Mouse (Mus musculus): ENCODE results near the gene Ubald1. TPM values are rescaled to one million over a fixed set of nuclear protein-coding genes. Genes with fewer than 3 reads are reported as not detected.
A peak's percentile ranks its signal among the peaks of the same experiment; 100 is the strongest.

The Ubald1 gene
- total and polyA plus RNA-seq, 2 experiments from 2014 or later = 37.6 to 66.6 TPM

GRCm38 (mm10) chr16:4839552-4839951 is 40.6 kb downstream of the Ubald1 start:
- Histone ChIP-seq H3K4me2 (ENCODE audit: low read depth, low read length) (no peak overlapping the region), H3K36me3 (ENCODE audit: insufficient read depth, low read length) (no peaks in the 10 kb centered on the region), H3K4me1 (ENCODE audit: insufficient read depth, low read length) (no peaks in the 10 kb centered on the region), H3K9ac (replicated peaks; ENCODE audit: low read length) (no peak overlapping the region), H3K4me3 (ENCODE audit: low read length) (no peak overlapping the region), H3K27ac (no peak overlapping the region), H3K27me3 (ENCODE audit: insufficient read depth, low read length) (no peaks in the 10 kb centered on the region), H3K9me3 (ENCODE audit: low read length) (no peaks in the 10 kb centered on the region)
- no peak for DNase-seq (ENCODE audit: low spot score)
- 77% methylated on average over 3 of the region's 3 CpGs for WGBS
- TF ChIP-seq CTCF (IDR thresholded peaks at IDR 0.05; ENCODE audit: low read depth) = no peak
- ATAC-seq = no peak

- Histone ChIP-seq H3K27ac (no peak overlapping the region), H3K27me3 (ENCODE audit: insufficient read depth, low read length) (no peaks in the 10 kb centered on the region), H3K9ac (replicated peaks; ENCODE audit: low read length) (no peak overlapping the region), H3K4me3 (ENCODE audit: low read length) (no peak overlapping the region), H3K36me3 (ENCODE audit: insufficient read depth, low read length) (no peaks in the 10 kb centered on the region), H3K4me1 (ENCODE audit: insufficient read depth, low read length) (no peaks in the 10 kb centered on the region), H3K4me2 (ENCODE audit: low read depth, low read length) (no peak overlapping the region), H3K9me3 (ENCODE audit: low read length) (no peaks in the 10 kb centered on the region)
- no peak for ATAC-seq
- no peak for DNase-seq (ENCODE audit: low spot score)
- 87% methylated on average over 3 of the region's 3 CpGs for WGBS
- TF ChIP-seq CTCF (IDR thresholded peaks at IDR 0.05; ENCODE audit: low read depth) = no peak
These were observed 42.5 kb downstream of the Ubald1 start for GRCm38 (mm10) chr16:4837631-4838030.

- Histone ChIP-seq H3K36me3 (ENCODE audit: insufficient read depth, low read length) (no peaks in the 10 kb centered on the region), H3K4me2 (ENCODE audit: low read depth, low read length) (no peak within 1 kb of the TSS), H3K9me3 (ENCODE audit: low read length) (no peaks in the 10 kb centered on the region), H3K27ac (no peak within 1 kb of the TSS), H3K9ac (replicated peaks; ENCODE audit: low read length) (no peak within 1 kb of the TSS), H3K4me1 (ENCODE audit: insufficient read depth, low read length) (no peaks in the 10 kb centered on the region), H3K4me3 (ENCODE audit: low read length) (no peak within 1 kb of the TSS), H3K27me3 (ENCODE audit: insufficient read depth, low read length) (no peaks in the 10 kb centered on the region)
- ATAC-seq = no peak
- DNase-seq (ENCODE audit: low spot score) = no peak
- no peak for TF ChIP-seq CTCF (IDR thresholded peaks at IDR 0.05; ENCODE audit: low read depth)
- 89% methylated on average over 3 of the region's 3 CpGs for WGBS
These were observed 44.9 kb downstream of the Ubald1 start, which contains the start of gene 4930562C15Rik for GRCm38 (mm10) chr16:4835191-4835590. Gene 4930562C15Rik (plus strand): TSS chr16:4835416.

- no peaks in the 10 kb centered on the region for H3K36me3 ChIP-seq (ENCODE audit: insufficient read depth, low read length)
- WGBS = 85% methylated on average over 2 of the region's 2 CpGs
- DNase-seq (ENCODE audit: low spot score) (no peak), ATAC-seq (no peak)
- H3K4me1 ChIP-seq (ENCODE audit: insufficient read depth, low read length) = no peaks in the 10 kb centered on the region
- H3K27ac ChIP-seq = no peak overlapping the region
- H3K9ac ChIP-seq (replicated peaks; ENCODE audit: low read length) = no peak overlapping the region
- H3K9me3 ChIP-seq (ENCODE audit: low read length) = no peaks in the 10 kb centered on the region
- no peak overlapping the region for H3K4me3 ChIP-seq (ENCODE audit: low read length)
- TF ChIP-seq CTCF (IDR thresholded peaks at IDR 0.05; ENCODE audit: low read depth) = no peak
- H3K4me2 ChIP-seq (ENCODE audit: low read depth, low read length) = no peak overlapping the region
- H3K27me3 ChIP-seq (ENCODE audit: insufficient read depth, low read length) = no peaks in the 10 kb centered on the region
These were observed 46.3 kb downstream of the Ubald1 start for GRCm38 (mm10) chr16:4833858-4834257.

GRCm38 (mm10) chr16:4831650-4832419 is 48.3 kb downstream of the Ubald1 start:
- Histone ChIP-seq H3K36me3 (ENCODE audit: insufficient read depth, low read length) (no peaks in the 10 kb centered on the region), H3K9me3 (ENCODE audit: low read length) (no peaks in the 10 kb centered on the region), H3K4me2 (ENCODE audit: low read depth, low read length) (no peak overlapping the region), H3K9ac (replicated peaks; ENCODE audit: low read length) (no peak overlapping the region), H3K4me1 (ENCODE audit: insufficient read depth, low read length) (no peaks in the 10 kb centered on the region), H3K4me3 (ENCODE audit: low read length) (no peak overlapping the region), H3K27me3 (ENCODE audit: insufficient read depth, low read length) (no peaks in the 10 kb centered on the region), H3K27ac (no peak overlapping the region)
- WGBS = 73% methylated on average over 15 of the region's 15 CpGs
- peak; percentile 17 for DNase-seq (ENCODE audit: low spot score)
- no peak for ATAC-seq
- TF ChIP-seq CTCF (IDR thresholded peaks at IDR 0.05; ENCODE audit: low read depth) = no peak

GRCm38 (mm10) chr16:4829271-4829900 is 50.7 kb downstream of the Ubald1 start:
- no peaks in the 10 kb centered on the region for H3K27me3 ChIP-seq (ENCODE audit: insufficient read depth, low read length)
- no peak overlapping the region for H3K9ac ChIP-seq (replicated peaks; ENCODE audit: low read length)
- no peak overlapping the region for H3K27ac ChIP-seq
- no peak for ATAC-seq
- no peaks in the 10 kb centered on the region for H3K9me3 ChIP-seq (ENCODE audit: low read length)
- no peak overlapping the region for H3K4me2 ChIP-seq (ENCODE audit: low read depth, low read length)
- no peaks in the 10 kb centered on the region for H3K36me3 ChIP-seq (ENCODE audit: insufficient read depth, low read length)
- 83% methylated on average over 6 of the region's 6 CpGs for WGBS
- no peak for DNase-seq (ENCODE audit: low spot score)
- H3K4me1 ChIP-seq (ENCODE audit: insufficient read depth, low read length) = no peaks in the 10 kb centered on the region
- no peak for TF ChIP-seq CTCF (IDR thresholded peaks at IDR 0.05; ENCODE audit: low read depth)
- no peak overlapping the region for H3K4me3 ChIP-seq (ENCODE audit: low read length)

- H3K4me3 ChIP-seq (ENCODE audit: low read length) = no peak overlapping the region
- no peaks in the 10 kb centered on the region for H3K27me3 ChIP-seq (ENCODE audit: insufficient read depth, low read length)
- no peak for ATAC-seq
- no peak overlapping the region for H3K27ac ChIP-seq
- no peaks in the 10 kb centered on the region for H3K36me3 ChIP-seq (ENCODE audit: insufficient read depth, low read length)
- no peak for TF ChIP-seq CTCF (IDR thresholded peaks at IDR 0.05; ENCODE audit: low read depth)
- H3K9me3 ChIP-seq (ENCODE audit: low read length) = no peaks in the 10 kb centered on the region
- no peak for DNase-seq (ENCODE audit: low spot score)
- H3K4me1 ChIP-seq (ENCODE audit: insufficient read depth, low read length) = no peaks in the 10 kb centered on the region
- 92% methylated on average over 5 of the region's 5 CpGs for WGBS
- H3K4me2 ChIP-seq (ENCODE audit: low read depth, low read length) = no peak overlapping the region
- no peak overlapping the region for H3K9ac ChIP-seq (replicated peaks; ENCODE audit: low read length)
These were observed 52.5 kb downstream of the Ubald1 start for GRCm38 (mm10) chr16:4827639-4828038.

Other genes starting within 250 kb of the Ubald1 start
- 18.4 and 18.8 TPM in 2 replicates for gene Vasn, start 240.4 kb downstream of the Ubald1 start, total RNA-seq (2014; rRNA removed)
- 6.1 and 7.3 TPM in 2 replicates for gene Vasn, start 240.4 kb downstream of the Ubald1 start, polyA plus RNA-seq (2015; fragmentation: Nextera tagmentation; extraction: Ambion mirVana)
- 49.6 and 50.6 TPM in 2 replicates for gene Dnaja3, start 240.3 kb downstream of the Ubald1 start, total RNA-seq (2014; rRNA removed)
- 52.9 and 54.3 TPM in 2 replicates for gene Dnaja3, start 240.3 kb downstream of the Ubald1 start, polyA plus RNA-seq (2015; fragmentation: Nextera tagmentation; extraction: Ambion mirVana)
- gene Coro7, start 200.5 kb downstream of the Ubald1 start, total RNA-seq (2014; rRNA removed) = 41.4 and 43.3 TPM in 2 replicates
- gene Coro7, start 200.5 kb downstream of the Ubald1 start, polyA plus RNA-seq (2015; fragmentation: Nextera tagmentation; extraction: Ambion mirVana) = 29.1 and 30.2 TPM in 2 replicates
- gene Nmral1, start 161.0 kb downstream of the Ubald1 start, total RNA-seq (2014; rRNA removed) = 30.7 and 31.8 TPM in 2 replicates
- gene Nmral1, start 161.0 kb downstream of the Ubald1 start, polyA plus RNA-seq (2015; fragmentation: Nextera tagmentation; extraction: Ambion mirVana) = 33.1 and 35.4 TPM in 2 replicates
- gene Hmox2, start 154.0 kb downstream of the Ubald1 start, total RNA-seq (2014; rRNA removed) = 36.0 and 41.2 TPM in 2 replicates
- gene Hmox2, start 154.0 kb downstream of the Ubald1 start, polyA plus RNA-seq (2015; fragmentation: Nextera tagmentation; extraction: Ambion mirVana) = 93.4 and 101 TPM in 2 replicates
- gene Cdip1, start 90.0 kb downstream of the Ubald1 start, total RNA-seq (2014; rRNA removed) = 147 and 148 TPM in 2 replicates
- 133 and 135 TPM in 2 replicates for gene Cdip1, start 90.0 kb downstream of the Ubald1 start, polyA plus RNA-seq (2015; fragmentation: Nextera tagmentation; extraction: Ambion mirVana)
- gene 4930562C15Rik, start 44.9 kb downstream of the Ubald1 start, total RNA-seq (2014; rRNA removed) = 0.47 TPM in 1 of 2 replicates, not detected in the other
- 0.29 and 0.31 TPM in 2 replicates for gene 4930562C15Rik, start 44.9 kb downstream of the Ubald1 start, polyA plus RNA-seq (2015; fragmentation: Nextera tagmentation; extraction: Ambion mirVana)
- gene Mgrn1, start 5.9 kb upstream of the Ubald1 start, total RNA-seq (2014; rRNA removed) = 217 and 235 TPM in 2 replicates
- gene Mgrn1, start 5.9 kb upstream of the Ubald1 start, polyA plus RNA-seq (2015; fragmentation: Nextera tagmentation; extraction: Ambion mirVana) = 123 and 126 TPM in 2 replicates
- 29.8 and 43.0 TPM in 2 replicates for gene Nudt16l1, start 58.4 kb upstream of the Ubald1 start, total RNA-seq (2014; rRNA removed)
- gene Nudt16l1, start 58.4 kb upstream of the Ubald1 start, polyA plus RNA-seq (2015; fragmentation: Nextera tagmentation; extraction: Ambion mirVana) = 119 and 121 TPM in 2 replicates
- 35.0 and 47.7 TPM in 2 replicates for gene Anks3, start 83.9 kb upstream of the Ubald1 start, total RNA-seq (2014; rRNA removed)
- 38.0 and 44.1 TPM in 2 replicates for gene Anks3, start 83.9 kb upstream of the Ubald1 start, polyA plus RNA-seq (2015; fragmentation: Nextera tagmentation; extraction: Ambion mirVana)
- gene Sept12, start 117.5 kb upstream of the Ubald1 start, total RNA-seq (2014; rRNA removed) = not detected in 2 replicates
- gene Sept12, start 117.5 kb upstream of the Ubald1 start, polyA plus RNA-seq (2015; fragmentation: Nextera tagmentation; extraction: Ambion mirVana) = not detected in 2 replicates
- not detected in 2 replicates for gene Smim22, start 127.0 kb upstream of the Ubald1 start, total RNA-seq (2014; rRNA removed)
- gene Smim22, start 127.0 kb upstream of the Ubald1 start, polyA plus RNA-seq (2015; fragmentation: Nextera tagmentation; extraction: Ambion mirVana) = 6.5 and 6.6 TPM in 2 replicates
- 105 and 126 TPM in 2 replicates for gene Rogdi, start 133.2 kb upstream of the Ubald1 start, total RNA-seq (2014; rRNA removed)
- gene Rogdi, start 133.2 kb upstream of the Ubald1 start, polyA plus RNA-seq (2015; fragmentation: Nextera tagmentation; extraction: Ambion mirVana) = 142 and 148 TPM in 2 replicates
- 154 and 161 TPM in 2 replicates for gene Glyr1, start 169.5 kb upstream of the Ubald1 start, total RNA-seq (2014; rRNA removed)
- 136 and 139 TPM in 2 replicates for gene Glyr1, start 169.5 kb upstream of the Ubald1 start, polyA plus RNA-seq (2015; fragmentation: Nextera tagmentation; extraction: Ambion mirVana)
- gene Ubn1, start 169.7 kb upstream of the Ubald1 start, total RNA-seq (2014; rRNA removed) = 28.9 and 29.8 TPM in 2 replicates
- gene Ubn1, start 169.7 kb upstream of the Ubald1 start, polyA plus RNA-seq (2015; fragmentation: Nextera tagmentation; extraction: Ambion mirVana) = 7.3 and 8.2 TPM in 2 replicates